Mouse (Mus musculus) retina, adult 2 months (tissue): ENCODE data around the gene Gnb3.
"Not testable (repeated sequence)": the region's sequence is repeated elsewhere in the genome, so short reads cannot be mapped to it uniquely, and the experiment has no call there.

ENCODE experiments used
- DNase-seq: peaks from one replicate; pipeline ENCODE4 v3.0.0-alpha.2; 2012; ENCODE audit warnings: low read depth, low spot score

Gene Gnb3

DNA sequence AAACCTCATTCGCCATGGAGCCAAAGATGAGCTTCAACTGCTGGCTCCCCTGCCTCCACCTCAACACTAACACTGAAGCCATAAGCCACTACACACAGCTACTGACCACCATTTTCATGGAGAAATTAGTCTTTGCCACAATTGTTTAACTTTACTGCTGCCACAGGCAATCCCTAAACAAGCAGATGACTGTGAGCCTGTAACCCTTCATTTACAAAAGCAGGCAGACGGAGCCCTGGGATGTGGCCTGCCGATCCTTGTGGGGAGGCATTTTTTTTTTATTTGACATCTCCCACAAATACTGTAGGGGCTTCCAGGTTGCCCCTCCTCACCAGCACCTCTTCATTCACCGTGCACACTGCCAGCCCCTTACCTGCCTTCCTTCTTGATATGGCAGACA is 23.5 kb downstream of the Gnb3 start:
- DNase-seq: no peak

- DNase-seq: no peak
Measured at GRCm38 (mm10) chr6:124814858-124815774, 25.0 kb downstream of the Gnb3 start.

- DNase-seq: no peak
Measured at GRCm38 (mm10) chr6:124814448-124814847, 25.6 kb downstream of the Gnb3 start.

DNA sequence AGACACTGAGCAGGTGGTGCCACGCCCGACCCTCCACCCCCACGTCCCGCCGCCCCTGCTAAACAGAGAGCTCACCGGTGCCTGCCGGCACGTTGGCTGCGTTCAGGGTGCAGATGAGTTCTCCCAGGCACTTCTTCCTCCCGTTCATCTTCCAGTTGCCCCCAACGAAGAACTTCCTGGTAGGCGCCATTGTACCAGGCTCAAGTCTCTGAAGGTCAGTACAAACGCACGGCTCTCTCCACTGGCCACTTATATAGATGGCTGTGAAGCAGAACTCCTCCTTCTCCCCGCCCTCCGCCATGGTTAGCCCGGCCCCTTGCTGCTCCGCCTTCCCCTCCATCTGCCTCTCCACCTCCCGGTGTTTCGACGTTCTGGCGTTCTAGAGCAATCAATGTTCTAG is 26.1 kb downstream of the Gnb3 start, which contains the start of gene Tpi1:
Gene Tpi1 (minus strand): TSS at position 364 of the 400 bp plus-strand sequence.
- peak; percentile 82 for DNase-seq

GRCm38 (mm10) chr6:124813496-124813895 is 26.6 kb downstream of the Gnb3 start:
- peak; percentile 63 for DNase-seq

DNA sequence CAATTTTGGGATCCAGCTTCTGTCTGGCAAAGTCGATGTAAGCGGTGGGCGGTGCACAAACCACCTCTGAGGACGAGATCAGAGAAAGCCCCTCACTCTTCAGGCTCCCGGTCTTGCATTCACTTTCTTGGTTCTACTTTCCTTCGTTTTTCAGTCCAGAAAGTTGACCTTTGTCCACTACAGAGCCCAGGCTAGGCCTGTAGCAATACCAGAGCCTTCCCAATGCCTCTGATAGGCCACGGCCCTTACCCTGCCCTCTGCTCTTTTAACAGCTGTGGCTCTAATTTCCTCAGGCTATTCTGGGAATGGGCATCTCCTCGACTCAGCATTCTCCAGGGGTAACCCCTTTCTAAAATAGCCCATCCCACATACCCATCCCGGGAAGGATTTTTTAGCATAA is 27.2 kb downstream of the Gnb3 start:
- no peak for DNase-seq

- DNase-seq: no peak
Measured at GRCm38 (mm10) chr6:124811701-124812560, 28.1 kb downstream of the Gnb3 start.

- DNase-seq: no peak
Measured at GRCm38 (mm10) chr6:124811403-124811665, 28.7 kb downstream of the Gnb3 start.

GRCm38 (mm10) chr6:124810566-124811402 is 29.3 kb downstream of the Gnb3 start:
- not testable (repeated sequence) for DNase-seq

DNA sequence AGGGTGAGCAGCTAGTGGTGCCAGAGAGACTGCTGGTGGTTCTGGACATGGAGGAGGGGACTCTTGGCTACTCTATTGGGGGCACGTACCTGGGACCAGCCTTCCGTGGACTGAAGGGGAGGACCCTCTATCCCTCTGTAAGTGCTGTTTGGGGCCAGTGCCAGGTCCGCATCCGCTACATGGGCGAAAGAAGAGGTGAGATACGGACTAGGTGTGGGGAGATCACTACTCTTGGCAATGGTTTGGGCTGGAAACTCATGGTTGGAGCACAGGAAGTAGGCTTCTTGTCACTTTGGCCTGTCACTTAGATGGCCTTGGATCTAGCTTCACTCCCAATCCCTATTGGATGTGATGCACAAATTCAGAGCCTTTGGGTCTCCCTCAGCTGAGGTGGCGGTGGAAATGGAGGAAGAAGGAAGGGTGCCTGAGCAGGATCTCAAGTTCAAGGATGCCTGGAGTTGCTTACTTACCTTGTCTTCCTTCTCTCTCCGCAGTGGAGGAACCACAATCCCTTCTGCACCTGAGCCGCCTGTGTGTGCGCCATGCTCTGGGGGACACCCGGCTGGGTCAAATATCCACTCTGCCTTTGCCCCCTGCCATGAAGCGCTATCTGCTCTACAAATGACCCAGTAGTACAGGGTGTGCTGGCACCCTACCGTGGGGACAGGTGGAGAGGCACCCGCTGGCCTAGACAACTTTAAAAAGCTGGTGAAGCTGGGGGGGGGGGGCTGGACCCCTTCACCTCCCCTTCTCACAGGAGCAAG is 30.1 kb downstream of the Gnb3 start:
- no peak for DNase-seq

- peak; percentile 57 for DNase-seq
Measured at GRCm38 (mm10) chr6:124809052-124809774, 30.9 kb downstream of the Gnb3 start.

GRCm38 (mm10) chr6:124808358-124809012 is 31.6 kb downstream of the Gnb3 start, which contains the start of gene Spsb2:
Gene Spsb2, plus strand, starts transcription at chr6:124808661.
- no peak for DNase-seq

- no peak for DNase-seq
Measured at GRCm38 (mm10) chr6:124807986-124808357, 32.1 kb downstream of the Gnb3 start.

DNA sequence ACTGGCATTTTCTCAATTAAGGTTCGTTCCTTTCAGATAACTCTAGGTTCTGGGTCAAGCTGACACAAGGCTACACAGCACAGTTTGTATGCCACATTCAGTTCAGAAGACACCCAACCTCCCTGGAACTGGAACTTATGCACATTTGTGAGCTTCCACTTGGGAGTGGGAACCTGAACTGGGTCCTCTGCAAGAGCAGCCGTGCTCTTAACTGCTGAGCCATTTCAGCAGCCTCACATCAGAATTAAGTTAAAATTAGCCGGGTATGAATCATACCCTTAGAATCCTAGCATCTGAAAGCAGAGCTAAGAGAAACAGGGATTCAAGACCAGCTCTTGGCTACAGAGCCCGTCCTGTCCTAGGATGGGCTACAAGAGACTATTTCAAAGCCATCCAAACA is 32.7 kb downstream of the Gnb3 start:
- DNase-seq: no peak

DNA sequence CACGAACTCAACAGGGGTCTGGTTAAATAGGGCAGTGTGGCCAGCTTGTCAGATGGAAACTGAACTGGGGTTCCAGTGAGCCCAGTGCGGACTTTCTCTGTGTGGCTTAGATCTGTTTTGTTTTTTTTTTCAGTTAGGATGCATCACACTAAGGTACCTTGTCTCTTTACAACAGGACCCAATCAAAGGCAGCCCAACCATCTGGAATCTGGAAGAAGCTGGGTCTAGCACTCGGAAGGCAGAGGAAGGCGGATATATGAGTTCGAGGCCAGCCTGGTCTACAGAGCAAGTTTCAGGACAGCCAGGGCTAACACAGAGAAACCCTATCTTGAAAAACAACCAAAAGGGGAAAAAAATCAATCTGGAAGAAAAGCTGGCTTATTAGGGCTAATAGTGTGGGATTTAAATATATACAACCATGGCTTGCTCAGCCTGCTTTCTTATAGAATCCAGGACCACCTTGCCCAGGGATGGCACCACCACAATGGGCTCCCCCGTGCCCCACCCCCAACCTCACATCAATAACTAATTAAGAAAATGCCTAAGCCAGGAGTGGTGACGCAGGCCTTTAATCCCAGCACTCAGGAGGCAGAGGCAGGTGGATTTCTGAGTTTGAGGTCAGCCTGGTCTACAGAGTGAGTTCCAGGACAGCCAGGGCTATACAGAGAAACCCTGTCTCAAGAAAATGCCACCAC is 33.5 kb downstream of the Gnb3 start:
- DNase-seq: no peak

GRCm38 (mm10) chr6:124805341-124806321 is 34.4 kb downstream of the Gnb3 start:
- peak; percentile 65 for DNase-seq

DNA sequence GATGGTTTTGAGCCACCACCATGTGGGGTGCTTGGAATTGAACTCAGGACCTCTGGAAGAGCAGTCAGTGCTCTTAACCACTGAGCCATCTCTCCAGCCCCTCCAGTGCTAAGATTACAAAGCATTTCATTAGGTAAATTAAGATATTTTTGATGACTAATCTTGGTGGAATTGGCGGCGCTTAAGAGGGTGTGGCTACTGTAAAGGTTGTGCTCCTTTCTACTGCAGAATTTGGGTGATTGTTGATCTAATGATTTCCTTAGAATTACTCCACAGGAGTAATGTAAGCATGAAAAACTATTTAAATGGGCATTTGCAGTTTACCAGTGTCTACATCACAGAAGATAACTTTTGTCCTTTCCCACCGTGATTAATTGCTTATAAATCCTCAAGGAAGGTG is 35.7 kb downstream of the Gnb3 start:
- DNase-seq: no peak

GRCm38 (mm10) chr6:124803691-124804090 is 36.4 kb downstream of the Gnb3 start:
- not testable (repeated sequence) for DNase-seq
